Mouse (Mus musculus): ENCODE measurements around the gene Ctns. TPM values are rescaled to one million over a fixed set of nuclear protein-coding genes. Genes with fewer than 3 reads are reported as not detected.

The Ctns gene
- total and polyA plus RNA-seq, 3 experiments, result 4.8 to 5.9 (median 5.2) TPM

DNA sequence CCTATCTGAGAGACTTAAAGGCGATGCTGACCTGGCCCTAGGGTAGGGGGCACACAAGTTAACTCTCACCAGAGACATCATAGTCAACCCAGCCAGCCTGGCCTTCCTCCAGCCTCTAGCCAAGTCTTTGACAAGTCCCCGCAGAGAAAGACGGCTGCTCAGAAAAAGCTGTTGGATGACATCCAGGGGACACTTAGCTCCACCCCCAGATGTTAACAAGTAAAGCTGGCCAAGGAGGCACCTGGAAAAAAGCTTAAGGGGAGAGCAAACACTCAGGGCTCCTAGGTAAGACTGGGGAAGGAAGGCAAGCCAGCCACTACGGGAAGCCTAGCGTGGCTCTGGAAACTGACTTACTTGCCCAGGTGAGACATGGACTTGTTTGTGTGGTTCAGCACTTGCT, 26.7 kb downstream of the Ctns start:
- H3K4me3 ChIP-seq (replicated peaks in 1 of 3; ENCODE audit: low read depth in 2 of 3, low read length in 2 of 3, poor library complexity in 1 of 3), result no peak overlapping the region
- peaks cover 0 to 36% of the 10 kb centered on the region in 2 experiments; a peak in 2 of 4 replicates for H3K4me1 ChIP-seq (ENCODE audit: control insufficient read depth in 1 of 2, insufficient read depth in 2 of 2)
- no peak for DNase-seq (ENCODE audit: extremely low read depth)
- TF ChIP-seq POLR2A (IDR thresholded peaks at IDR 0.05; ENCODE audit: low read depth, low read length) (no peak), NRF1 (IDR thresholded peaks at IDR 0.05; ENCODE audit: low read depth, low read length) (no peak), BHLHE40 (IDR thresholded peaks at IDR 0.05; ENCODE audit: low read depth, low read length) (no peak), CTCF (conservative IDR thresholded peaks at IDR 0.05 in 1 of 2, IDR thresholded peaks at IDR 0.05 in 1 of 2; ENCODE audit: low read depth in 2 of 2, low read length in 2 of 2) (no peak), ZKSCAN1 (IDR thresholded peaks at IDR 0.05; ENCODE audit: borderline replicate concordance, low read depth, low read length) (no peak), MXI1 (IDR thresholded peaks at IDR 0.05; ENCODE audit: low read depth, low read length) (no peak), GABPA (IDR thresholded peaks at IDR 0.05; ENCODE audit: insufficient replicate concordance, low read depth, low read length) (no peak), ETS1 (conservative IDR thresholded peaks at IDR 0.05; ENCODE audit: low read depth, low read length) (no peak), UBTF (IDR thresholded peaks at IDR 0.05; ENCODE audit: low read depth, low read length) (no peak), NELFE (IDR thresholded peaks at IDR 0.05; ENCODE audit: low read depth, low read length) (no peak), ZC3H11A (IDR thresholded peaks at IDR 0.05; ENCODE audit: low read depth, low read length) (no peak), JUN (IDR thresholded peaks at IDR 0.05; ENCODE audit: insufficient read depth, low read depth, low read length) (no peak), ELF1 (IDR thresholded peaks at IDR 0.05; ENCODE audit: low read depth, low read length) (no peak)
- H3K27ac ChIP-seq (ENCODE audit: insufficient read depth, low read depth), result no peak overlapping the region
- dilution Hi-C loops (cut with MboI; ENCODE audit: extremely low pct_ligation_motif_present, extremely low pct_unique_long_range_greater_than_20kb, low sequenced_read_pairs) (no loop called here), in situ Hi-C loops (cut with MboI; ENCODE audit: low pct_ligation_motif_present, low pct_unique_long_range_greater_than_20kb, low sequenced_read_pairs) (no loop called here)
- no peak overlapping the region for H3K9ac ChIP-seq (ENCODE audit: insufficient read depth, low read depth)
- no peaks in the 10 kb centered on the region for H3K9me3 ChIP-seq (replicated peaks; ENCODE audit: low read length)
- H3K27me3 ChIP-seq (replicated peaks), result peaks cover under 1% of the 10 kb centered on the region
- H3K36me3 ChIP-seq (replicated peaks in 1 of 2; ENCODE audit: control insufficient read depth in 1 of 2, insufficient read depth in 1 of 2, low read length in 1 of 2), result peaks cover 16 to 76% of the 10 kb centered on the region in 2 experiments
- H3K79me2 ChIP-seq (replicated peaks; ENCODE audit: control insufficient read depth, extremely low read depth, insufficient read depth, poor library complexity, severe bottlenecking), result peaks cover 27% of the 10 kb centered on the region
- H3K4me2 ChIP-seq (ENCODE audit: insufficient read depth, low read depth, poor library complexity, severe bottlenecking), result no peak overlapping the region

GRCm38 (mm10) chr11:73169231-73169630, 29.6 kb downstream of the Ctns start:
- dilution Hi-C loops (cut with MboI; ENCODE audit: extremely low pct_ligation_motif_present, extremely low pct_unique_long_range_greater_than_20kb, low sequenced_read_pairs), result no loop called here
- TF ChIP-seq HCFC1 (IDR thresholded peaks at IDR 0.05; ENCODE audit: low read depth, low read length), result no peak
- peak; percentile 70 for TF ChIP-seq SMC3 (IDR thresholded peaks at IDR 0.05; ENCODE audit: low read depth, low read length)
- TF ChIP-seq GABPA (IDR thresholded peaks at IDR 0.05; ENCODE audit: insufficient replicate concordance, low read depth, low read length), result no peak
- peak; percentile 63 for TF ChIP-seq RAD21 (IDR thresholded peaks at IDR 0.05; ENCODE audit: low read depth, low read length)
- peak; percentile 86 to 91 for TF ChIP-seq CTCF (conservative IDR thresholded peaks at IDR 0.05 in 1 of 2, IDR thresholded peaks at IDR 0.05 in 1 of 2; ENCODE audit: low read depth in 2 of 2, low read length in 2 of 2)
- Histone ChIP-seq H3K9me3 (replicated peaks; ENCODE audit: low read length) (no peaks in the 10 kb centered on the region), H3K27ac (ENCODE audit: insufficient read depth, low read depth) (no peak overlapping the region), H3K27me3 (replicated peaks) (no peaks in the 10 kb centered on the region), H3K79me2 (replicated peaks; ENCODE audit: control insufficient read depth, extremely low read depth, insufficient read depth, poor library complexity, severe bottlenecking) (0 out of 2 replicates have a peak, but pooled peaks cover 4% of the 10 kb centered on the region), H3K9ac (ENCODE audit: insufficient read depth, low read depth) (no peak overlapping the region), H3K4me3 (replicated peaks in 1 of 3; ENCODE audit: low read depth in 2 of 3, low read length in 2 of 3, poor library complexity in 1 of 3) (no peak overlapping the region), H3K4me2 (ENCODE audit: insufficient read depth, low read depth, poor library complexity, severe bottlenecking) (no peak overlapping the region), H3K4me1 (ENCODE audit: control insufficient read depth in 1 of 2, insufficient read depth in 2 of 2) (peaks cover 0 to 20% of the 10 kb centered on the region in 2 experiments; a peak in 2 of 4 replicates), H3K36me3 (replicated peaks in 1 of 2; ENCODE audit: control insufficient read depth in 1 of 2, insufficient read depth in 1 of 2, low read length in 1 of 2) (peaks cover 13 to 77% of the 10 kb centered on the region in 2 experiments)
- in situ Hi-C loops (cut with MboI; ENCODE audit: low pct_ligation_motif_present, low pct_unique_long_range_greater_than_20kb, low sequenced_read_pairs), result no loop called here
- peak; percentile 79 for DNase-seq (ENCODE audit: extremely low read depth)

All from CH12.LX (cell line).